Mouse (Mus musculus) cerebellum, adult 9-11 months (tissue): ENCODE measurements around the gene Pycr1.

Experiments used
- DNase-seq: peaks from one replicate; pipeline ENCODE4 v3.0.0; 2022

The Pycr1 gene

GRCm38 (mm10) chr11:120626785-120627467 is 16.6 kb downstream of the Pycr1 start:
- DNase-seq, result no peak

- peak; percentile 55 for DNase-seq
These were observed 18.3 kb downstream of the Pycr1 start, which contains the start of gene Sirt7 for GRCm38 (mm10) chr11:120625152-120625775. TSS of gene Sirt7 (minus strand) at chr11:120625240.

- peak; percentile 87 for DNase-seq
These were observed 18.9 kb downstream of the Pycr1 start for GRCm38 (mm10) chr11:120624680-120625111.

DNA sequence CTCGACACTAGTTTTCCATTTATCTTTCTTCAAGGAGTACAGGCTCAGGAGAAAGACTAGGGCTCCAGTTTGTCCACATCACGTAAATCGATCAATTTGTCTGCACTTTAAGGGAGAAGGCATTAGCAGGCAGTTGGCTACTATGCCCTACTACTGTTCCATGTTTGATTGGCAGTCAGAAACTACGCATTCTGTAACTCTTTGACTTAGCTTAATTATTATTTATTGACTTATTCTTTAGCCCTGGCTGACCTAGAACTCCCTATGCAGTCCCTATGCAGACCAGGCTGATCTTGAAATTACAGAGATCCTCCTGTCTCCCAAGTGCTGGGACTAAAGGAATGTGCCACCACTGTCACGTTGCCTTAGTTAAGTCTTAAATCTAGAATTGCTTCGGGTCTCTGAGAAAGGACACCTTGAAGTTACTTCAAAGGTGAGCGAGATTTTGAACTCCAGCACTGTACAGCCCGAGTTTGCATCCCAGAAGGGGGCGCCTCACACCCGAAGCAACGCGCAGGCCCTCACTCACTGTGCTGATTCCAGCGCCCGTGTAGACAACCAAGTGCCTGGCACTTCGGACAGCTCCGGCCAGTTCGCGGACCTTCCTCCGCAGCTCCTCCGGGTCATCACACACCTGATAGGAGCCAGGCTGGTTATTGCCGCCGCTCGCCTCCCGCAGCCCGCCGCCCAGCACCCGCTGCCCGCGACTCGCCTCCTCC is 19.4 kb downstream of the Pycr1 start:
- no peak for DNase-seq

DNA sequence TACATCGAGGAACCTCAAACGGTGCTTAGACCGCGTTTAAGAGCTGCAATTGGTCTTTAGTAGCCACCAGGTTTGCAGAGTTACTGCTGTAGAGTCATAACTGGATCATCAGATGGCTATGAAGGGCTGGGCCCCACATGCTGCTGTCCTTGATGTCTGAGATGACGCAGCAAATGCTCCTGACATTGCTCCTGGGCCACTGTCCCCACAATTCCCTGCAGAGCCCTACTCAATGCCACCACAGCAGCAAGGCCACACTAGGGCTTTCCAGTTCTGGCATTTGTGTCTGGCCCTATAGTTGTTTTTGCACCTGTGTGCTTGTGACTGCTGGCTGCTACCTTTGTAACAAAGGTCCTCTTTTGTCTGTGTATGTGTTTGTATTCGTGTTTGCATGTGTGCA is 20.8 kb downstream of the Pycr1 start:
- no peak for DNase-seq

DNA sequence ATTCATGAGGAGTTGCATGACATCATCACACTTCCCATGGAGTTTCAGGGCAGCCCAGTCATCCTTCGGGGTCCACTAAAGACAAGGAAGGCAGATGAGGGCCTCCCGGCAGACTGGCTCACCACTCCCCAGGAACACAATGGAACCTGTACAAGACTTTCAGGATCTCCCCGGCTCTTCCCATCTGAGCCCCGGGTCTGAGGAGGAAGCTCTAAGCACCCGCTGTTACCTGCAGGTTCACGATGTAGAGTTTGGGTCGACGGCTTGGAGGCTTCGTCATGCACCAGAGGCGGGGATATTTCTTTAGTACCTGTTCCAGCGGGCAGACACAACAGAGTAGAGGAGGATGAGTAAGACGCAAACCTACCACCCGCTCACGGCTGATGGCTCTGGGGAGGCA is 23.4 kb downstream of the Pycr1 start:
- peak; percentile 46 for DNase-seq

DNA sequence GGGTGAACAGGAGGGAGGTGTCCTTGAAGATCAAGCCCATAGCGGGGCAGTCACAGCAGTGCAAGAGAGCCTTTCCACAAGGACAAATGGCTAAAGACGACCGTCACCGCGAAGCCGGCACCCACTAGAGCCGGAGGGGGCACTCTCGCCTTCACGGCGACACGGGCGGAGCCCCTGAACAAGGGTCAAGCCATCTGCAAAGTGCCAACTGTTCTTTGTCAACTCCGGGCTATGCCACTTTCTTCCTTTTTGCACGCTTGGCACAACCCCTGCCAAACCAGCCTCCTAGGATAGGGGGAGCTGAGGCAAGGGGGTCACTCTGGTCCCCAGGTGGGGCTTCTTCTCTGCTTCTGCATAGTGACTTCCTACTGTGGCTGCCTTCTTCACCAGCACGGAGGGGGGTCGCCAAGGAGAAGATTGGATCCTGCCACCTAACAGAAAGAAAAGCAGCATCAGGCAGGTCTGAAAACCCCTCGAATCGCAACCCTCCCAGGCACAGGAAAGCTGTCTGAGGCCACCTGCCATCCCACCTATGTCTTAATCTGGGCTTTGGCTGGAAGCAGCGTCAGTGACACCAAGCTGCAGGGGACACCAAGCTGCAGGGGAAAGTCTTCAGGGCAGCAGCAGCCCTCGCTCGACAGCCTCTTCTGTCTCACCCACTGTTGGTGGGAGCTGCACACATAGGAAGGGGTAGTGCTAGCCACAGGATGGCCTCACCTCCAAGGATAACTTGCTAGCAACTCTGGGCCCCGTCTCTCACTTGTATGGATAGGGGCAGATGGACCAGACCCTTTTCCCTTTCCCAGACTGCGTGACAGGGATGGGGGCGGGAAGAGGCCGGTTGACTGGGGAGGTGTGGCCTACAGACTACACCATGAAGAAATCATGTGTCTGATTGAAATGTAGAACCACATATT is 24.7 kb downstream of the Pycr1 start:
- peak; percentile 77 for DNase-seq

GRCm38 (mm10) chr11:120617519-120618112 is 26.0 kb downstream of the Pycr1 start, which contains the start of gene Pcyt2:
TSS of gene Pcyt2 (minus strand) at chr11:120617936.
- peak; percentile 95 for DNase-seq

DNA sequence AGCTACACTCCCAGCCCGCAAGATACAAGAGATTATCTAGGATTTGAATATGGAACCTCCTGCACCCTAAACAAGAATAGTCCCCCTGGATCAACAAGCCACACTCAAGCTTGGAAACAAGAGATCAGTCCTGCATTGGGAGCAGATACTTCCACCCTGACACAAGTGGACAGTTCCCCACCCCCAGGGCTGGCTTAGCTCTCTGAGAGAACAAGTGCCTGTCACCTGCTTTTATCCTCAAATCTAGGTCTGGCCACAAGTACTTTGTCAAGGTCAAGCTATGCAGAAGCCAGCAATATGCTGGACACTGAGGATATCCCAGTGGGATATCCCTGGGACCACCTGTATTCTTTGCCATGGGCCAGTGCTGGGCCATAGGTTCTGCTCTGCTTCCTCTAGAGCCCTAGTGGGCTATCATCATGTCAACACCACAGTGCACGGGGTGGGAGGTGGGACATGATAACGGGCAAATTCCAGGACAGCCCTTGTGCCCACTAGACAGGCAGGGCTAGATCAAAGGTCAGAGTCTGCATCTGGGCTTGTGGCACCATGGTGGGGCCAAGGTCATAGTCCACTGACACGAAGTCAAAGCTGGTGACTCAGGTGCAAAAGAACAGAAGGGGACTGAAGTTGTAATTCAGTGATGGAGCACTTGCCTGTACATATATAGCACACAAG is 26.8 kb downstream of the Pycr1 start:
- peak; percentile 62 for DNase-seq

GRCm38 (mm10) chr11:120615606-120616203 is 27.9 kb downstream of the Pycr1 start:
- peak; percentile 55 for DNase-seq

DNA sequence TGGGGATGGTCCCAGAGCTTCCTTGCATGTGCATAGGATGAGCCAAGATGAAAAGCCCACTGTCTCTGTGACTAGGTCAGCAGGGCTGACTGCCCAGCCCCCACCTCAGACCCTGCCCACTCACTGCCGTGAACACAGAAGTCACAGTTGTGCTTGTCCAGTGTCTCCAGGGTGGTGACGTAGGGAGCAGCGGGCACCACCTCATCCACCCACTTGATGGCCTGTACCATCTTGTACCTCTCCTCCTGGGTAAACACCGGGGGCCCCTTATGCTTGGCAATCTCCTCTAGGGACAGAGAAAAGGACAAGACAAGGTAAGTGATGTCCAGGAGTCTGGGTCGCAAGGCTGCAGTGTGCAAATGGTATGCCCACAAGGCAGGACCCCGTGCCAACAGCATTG is 28.4 kb downstream of the Pycr1 start:
- peak; percentile 66 for DNase-seq

DNA sequence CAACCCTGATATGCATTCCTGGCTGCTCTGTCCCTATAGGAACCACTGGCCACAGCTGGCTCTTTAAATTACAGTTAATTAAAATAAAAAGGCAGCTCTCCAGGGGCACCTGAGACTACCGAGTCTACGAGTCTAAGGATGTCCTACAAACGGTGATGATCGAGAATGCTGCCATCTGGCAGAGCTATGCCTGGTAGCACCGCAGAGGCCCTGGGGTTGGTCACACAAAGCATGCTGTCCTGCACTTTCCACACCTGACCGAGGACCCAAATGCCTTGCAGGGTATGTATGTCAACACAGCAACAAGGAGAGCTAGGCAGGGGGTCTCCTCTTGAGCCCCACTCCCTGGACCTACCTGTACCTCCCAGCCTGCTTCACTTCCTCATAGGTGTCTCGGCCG is 29.6 kb downstream of the Pycr1 start:
- DNase-seq, result peak; percentile 69

DNA sequence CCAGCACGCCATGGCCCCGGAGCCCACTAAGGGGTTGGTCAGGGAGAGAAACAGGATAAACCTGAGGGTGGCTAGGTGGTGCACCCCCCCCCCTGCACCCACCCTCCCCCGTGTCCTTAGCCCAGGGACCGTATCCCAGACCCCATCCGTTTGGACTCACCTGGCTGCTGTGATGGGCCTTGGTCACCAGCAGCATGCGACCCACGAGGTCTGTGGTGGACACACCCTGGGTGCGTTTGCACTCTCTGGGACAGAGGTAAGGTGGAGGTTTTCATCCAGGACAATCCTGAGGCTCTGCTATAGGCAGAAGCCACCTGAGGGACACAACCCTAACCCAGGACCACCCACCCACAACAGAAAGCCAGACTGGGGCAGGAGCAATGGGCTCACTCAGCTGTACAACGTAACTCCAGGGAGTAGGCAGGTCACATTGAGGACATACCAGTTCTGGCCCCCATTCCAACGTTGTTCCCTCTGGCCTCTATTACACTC is 30.0 kb downstream of the Pycr1 start:
- DNase-seq, result peak; percentile 64

DNA sequence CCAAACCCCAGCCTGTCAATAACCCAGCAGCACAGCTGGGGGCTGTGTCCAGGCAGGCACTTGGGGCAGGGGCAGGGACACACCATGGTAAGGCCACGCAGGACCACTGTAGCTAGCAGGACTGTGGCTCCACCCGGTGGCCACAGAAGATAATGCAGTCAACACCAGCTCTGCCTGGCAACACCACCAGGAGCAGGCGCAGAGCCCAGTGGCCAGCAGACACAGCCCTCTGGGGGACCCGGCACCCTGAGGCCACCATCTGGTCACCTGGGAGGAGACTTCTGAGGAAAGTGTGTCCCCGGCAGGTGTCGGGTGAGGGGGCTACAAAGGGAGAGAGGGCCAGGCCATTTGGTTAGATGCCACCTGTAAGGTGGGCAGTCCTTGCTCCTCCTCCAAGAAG is 30.8 kb downstream of the Pycr1 start:
- peak; percentile 95 for DNase-seq

DNA sequence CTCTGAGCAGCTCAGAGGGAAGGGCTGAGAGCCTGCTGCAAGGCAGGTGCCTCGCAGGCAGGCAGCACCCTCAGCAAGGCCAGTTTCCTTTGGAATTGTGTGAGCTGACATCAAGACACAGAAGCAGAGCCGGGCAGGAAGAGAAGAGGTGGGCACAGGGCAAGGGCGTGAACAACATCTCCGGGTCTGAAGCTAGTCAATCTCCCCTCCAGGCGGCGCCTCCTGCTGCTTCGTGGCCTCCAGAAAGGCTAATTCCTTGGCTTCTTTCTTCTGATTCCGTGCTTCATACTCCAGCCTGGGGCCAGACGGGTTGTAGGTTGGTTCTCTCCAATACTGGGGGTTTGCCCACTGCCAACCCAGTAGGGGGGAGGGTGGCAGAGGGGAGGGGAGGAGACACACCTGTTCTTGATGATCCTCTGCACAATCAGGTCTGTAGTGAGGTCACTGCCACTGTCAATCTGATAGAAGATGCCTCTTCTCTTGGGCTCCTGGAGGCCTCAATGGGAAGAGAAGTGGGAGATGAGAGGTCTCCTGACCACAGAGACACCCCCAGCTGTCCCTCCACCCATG is 33.0 kb downstream of the Pycr1 start:
- DNase-seq, result peak; percentile 45

GRCm38 (mm10) chr11:120609250-120609649 is 34.3 kb downstream of the Pycr1 start:
- no peak for DNase-seq

GRCm38 (mm10) chr11:120608241-120609034 is 35.1 kb downstream of the Pycr1 start, which contains the start of gene Npb:
TSS of gene Npb (plus strand) at chr11:120608477.
- no peak for DNase-seq

DNA sequence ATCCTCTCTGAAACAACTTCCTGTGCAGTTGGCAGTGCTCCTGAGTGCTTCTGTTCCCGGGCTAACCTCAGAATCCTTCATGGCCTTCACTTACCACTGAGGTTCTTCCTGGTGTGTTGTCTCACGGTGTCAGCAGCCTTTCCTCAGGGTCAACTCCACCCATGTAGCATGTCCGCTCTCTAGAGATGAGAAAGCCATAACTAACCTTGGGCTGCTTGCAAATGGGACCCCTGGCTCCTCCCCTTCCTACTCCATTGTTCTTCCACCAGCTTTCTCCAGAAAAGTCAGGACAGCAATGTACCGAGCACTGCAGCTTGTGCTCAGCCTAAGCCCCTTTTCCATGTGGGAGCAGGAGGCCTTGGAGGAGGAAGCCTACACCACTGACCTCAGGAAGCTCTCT is 36.8 kb downstream of the Pycr1 start:
- DNase-seq, result no peak

GRCm38 (mm10) chr11:120605667-120606066 is 37.9 kb downstream of the Pycr1 start:
- no peak for DNase-seq

DNA sequence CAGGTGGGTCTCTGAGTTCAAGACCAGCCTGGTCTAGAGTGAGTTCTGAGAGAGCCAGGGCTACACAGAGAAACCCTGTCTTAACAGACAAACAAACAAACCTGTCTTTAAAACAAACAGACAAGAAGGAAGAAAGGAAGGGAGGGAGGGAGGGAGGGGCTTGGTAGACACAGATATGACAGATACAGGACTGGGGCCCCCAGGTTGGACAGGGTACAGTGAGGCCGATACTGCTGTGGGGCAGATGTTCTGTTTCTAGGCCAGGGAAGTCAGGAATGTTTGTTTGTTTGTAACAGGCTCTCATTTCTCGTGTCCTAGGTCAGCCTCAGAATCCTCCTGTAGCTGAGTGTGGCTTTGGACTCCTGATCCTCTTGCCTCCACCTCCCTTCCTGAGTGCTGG is 40.0 kb downstream of the Pycr1 start:
- DNase-seq, result no peak
